ENCODE assay signal across 8 mouse cellular contexts in the genomic region with DNA sequence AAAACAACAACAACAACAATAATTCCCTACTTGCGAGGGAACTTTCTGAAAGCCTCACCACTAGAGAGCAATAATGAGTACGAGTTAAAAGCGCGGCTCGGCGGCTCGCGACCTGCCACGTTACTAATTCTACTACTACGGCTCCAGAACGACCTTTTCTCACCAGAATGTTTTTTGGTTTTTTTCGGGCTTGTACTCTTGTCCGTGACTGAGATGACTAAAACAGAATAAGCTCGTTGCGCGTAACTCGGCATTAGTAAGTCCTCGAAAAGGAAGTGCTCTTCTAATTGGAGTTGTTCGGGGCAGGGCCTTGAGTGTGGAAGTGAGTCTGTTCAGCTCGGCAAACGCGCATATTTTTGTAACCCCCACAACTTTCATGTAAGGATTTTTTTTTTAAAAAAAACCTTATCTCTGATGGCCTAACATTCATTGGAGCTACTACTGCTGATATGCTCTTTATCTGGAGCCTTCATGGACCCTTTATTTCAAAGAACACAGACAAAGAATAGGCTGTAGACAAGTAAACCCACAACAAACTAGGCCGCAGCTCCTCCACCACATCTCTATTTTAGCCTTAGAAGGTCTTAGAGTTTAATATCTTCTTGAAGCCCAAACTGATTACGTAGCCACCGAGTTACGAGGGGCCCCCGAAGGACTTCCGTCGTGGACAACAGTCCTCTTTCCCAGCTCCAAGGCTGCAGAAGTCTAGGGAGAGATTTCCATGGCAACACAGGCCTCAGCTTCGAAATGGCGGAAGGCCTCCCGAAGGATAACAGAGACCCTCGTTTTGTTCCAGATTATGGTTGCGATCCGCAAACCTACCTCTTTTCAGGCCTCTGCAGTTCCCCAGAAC. TPM values are rescaled to one million over a fixed set of nuclear protein-coding genes. Genes with fewer than 3 reads are reported as not detected.
DNase-seq lines count a peak whose midpoint lies in the region; ATAC-seq and TF ChIP-seq lines count a peak whose summit lies in the region.

No protein-coding gene starts in this region.

- ATAC-seq in forebrain, postnatal 0 days, result peak; percentile 34
- ATAC-seq in hindbrain, embryonic 11.5 days (ENCODE audit: low FRiP score), result peak; percentile 71
- peak; percentile 50 for ATAC-seq in lung, embryonic 16.5 days (ENCODE audit: low read depth)

- H3K4me1 ChIP-seq in forebrain, postnatal 0 days (ENCODE audit: insufficient read depth), result peaks cover 8% of the 10 kb centered on the region; the same call in 1 of the 2 replicates
- H3K4me1 ChIP-seq in hindbrain, embryonic 11.5 days (replicated peaks; ENCODE audit: control insufficient read depth, insufficient read depth, low read length), result no peaks in the 10 kb centered on the region; the same call in 1 of the 2 replicates
- H3K4me1 ChIP-seq in lung, embryonic 16.5 days (replicated peaks; ENCODE audit: control insufficient read depth, insufficient read depth, low read length), result peaks cover 12% of the 10 kb centered on the region
- peaks cover 9% of the 10 kb centered on the region; the same call in 1 of the 2 replicates for H3K4me1 ChIP-seq in thymus, adult 2 months (replicated peaks; ENCODE audit: control insufficient read depth, insufficient read depth, low read length)

- peak; percentile 67 for TF ChIP-seq CTCF in forebrain, postnatal 0 days (IDR thresholded peaks at IDR 0.05; ENCODE audit: low read depth)
- TF ChIP-seq CTCF in thymus, adult 2 months (IDR thresholded peaks at IDR 0.05; ENCODE audit: borderline replicate concordance, control insufficient read depth, extremely low read depth, insufficient read depth, low read length, poor library complexity), result no peak

- under 1% methylated on average over 35 of the region's 35 CpGs for WGBS in forebrain, postnatal 0 days
- under 1% methylated on average over 35 of the region's 35 CpGs for WGBS in hindbrain, embryonic 11.5 days
- WGBS in lung, embryonic 16.5 days, result under 1% methylated on average over 35 of the region's 35 CpGs
- WGBS in thymus, adult 2 months, result under 1% methylated on average over 35 of the region's 35 CpGs

- no peaks in the 10 kb centered on the region for H3K27me3 ChIP-seq in forebrain, postnatal 0 days (ENCODE audit: insufficient read depth, low read length)
- no peaks in the 10 kb centered on the region for H3K27me3 ChIP-seq in hindbrain, embryonic 11.5 days (ENCODE audit: control insufficient read depth, insufficient read depth, low read length)
- no peaks in the 10 kb centered on the region for H3K27me3 ChIP-seq in lung, embryonic 16.5 days (ENCODE audit: control insufficient read depth, insufficient read depth, low read depth, low read length)
- no peaks in the 10 kb centered on the region for H3K27me3 ChIP-seq in thymus, adult 2 months (ENCODE audit: control insufficient read depth, insufficient read depth, low read length)

- peak overlapping the region; percentile 61 for H3K4me3 ChIP-seq in forebrain, postnatal 0 days (ENCODE audit: low read depth, low read length)
- H3K4me3 ChIP-seq in hindbrain, embryonic 11.5 days (ENCODE audit: low read depth, low read length), result peak overlapping the region; percentile 61
- H3K4me3 ChIP-seq in lung, embryonic 16.5 days (ENCODE audit: low read length), result peak overlapping the region; percentile 97
- H3K4me3 ChIP-seq in thymus, adult 2 months (ENCODE audit: control insufficient read depth, insufficient read depth, low read length), result peak overlapping the region; percentile 69

- H3K36me3 ChIP-seq in forebrain, postnatal 0 days (ENCODE audit: insufficient read depth), result peaks cover 16% of the 10 kb centered on the region
- peaks cover 2% of the 10 kb centered on the region; the same call in 1 of the 2 replicates for H3K36me3 ChIP-seq in hindbrain, embryonic 11.5 days (ENCODE audit: control insufficient read depth, insufficient read depth, low read length)
- H3K36me3 ChIP-seq in lung, embryonic 16.5 days (ENCODE audit: control insufficient read depth, insufficient read depth, low read length), result peaks cover 19% of the 10 kb centered on the region
- peaks cover 9% of the 10 kb centered on the region; the same call in 1 of the 2 replicates for H3K36me3 ChIP-seq in thymus, adult 2 months (ENCODE audit: control insufficient read depth, insufficient read depth, low read length)

- TF ChIP-seq POLR2A in thymus, adult 2 months (IDR thresholded peaks at IDR 0.05; ENCODE audit: control insufficient read depth, extremely low read depth, insufficient read depth, low read length, poor library complexity), result no peak; the same call in 1 of the 2 replicates

- peak; percentile 85 for DNase-seq in Muller cell, postnatal 12 days (ENCODE audit: inconsistent ontology term)
- DNase-seq in cerebellum, adult 18-20 months, result peak; percentile 53 to 63
- DNase-seq in forebrain, postnatal 0 days, result peak; percentile 77
- DNase-seq in hindbrain, embryonic 11.5 days (ENCODE audit: low spot score), result peak; percentile 79
- DNase-seq in layer of hippocampus, adult 9-10 months (ENCODE audit: low spot score), result peak; percentile 62
- DNase-seq in ovary, postnatal 10 days (ENCODE audit: low spot score), result peak; percentile 24
- peak; percentile 56 for DNase-seq in thymus, adult 2 months

- peak overlapping the region; percentile 47 for H3K4me2 ChIP-seq in forebrain, postnatal 0 days (ENCODE audit: low read depth)
- peak overlapping the region; percentile 30 for H3K4me2 ChIP-seq in hindbrain, embryonic 11.5 days (replicated peaks; ENCODE audit: low read depth, low read length)
- peak overlapping the region; percentile 60 for H3K4me2 ChIP-seq in lung, embryonic 16.5 days (ENCODE audit: low read depth, low read length)

- H3K9ac ChIP-seq in forebrain, postnatal 0 days, result peak overlapping the region; percentile 63
- peak overlapping the region; percentile 77 for H3K9ac ChIP-seq in hindbrain, embryonic 11.5 days (ENCODE audit: low read depth, low read length)
- H3K9ac ChIP-seq in lung, embryonic 16.5 days (ENCODE audit: low read length), result peak overlapping the region; percentile 83

- H3K9me3 ChIP-seq in forebrain, postnatal 0 days (ENCODE audit: low read length), result no peaks in the 10 kb centered on the region
- H3K9me3 ChIP-seq in hindbrain, embryonic 11.5 days (ENCODE audit: control insufficient read depth, low read length), result no peaks in the 10 kb centered on the region
- no peaks in the 10 kb centered on the region for H3K9me3 ChIP-seq in lung, embryonic 16.5 days (ENCODE audit: control insufficient read depth, low read length)

- H3K27ac ChIP-seq in forebrain, postnatal 0 days (ENCODE audit: low read depth, low read length), result peak overlapping the region; percentile 76
- H3K27ac ChIP-seq in hindbrain, embryonic 11.5 days (ENCODE audit: low read depth, low read length), result peak overlapping the region; percentile 67
- peak overlapping the region; percentile 85 for H3K27ac ChIP-seq in lung, embryonic 16.5 days (ENCODE audit: low read length)
- peak overlapping the region; percentile 45 for H3K27ac ChIP-seq in thymus, adult 2 months (ENCODE audit: control insufficient read depth, insufficient read depth, low read length)

RNA-seq across cellular contexts. Expression of a gene that starts 0.5 kb away (rescaled TPM):
- total RNA-seq in forebrain, postnatal 0 days (2014; rRNA removed), result 51.1 and 79.4 TPM in 2 replicates
- 81.7 and 85.1 TPM in 2 replicates for polyA plus RNA-seq in forebrain, postnatal 0 days (2015; fragmentation: Nextera tagmentation; extraction: Ambion mirVana)
- 177 and 178 TPM in 2 replicates for polyA plus RNA-seq in hindbrain, embryonic 11.5 days (2014; fragmentation: Nextera tagmentation; extraction: Ambion mirVana)
- polyA plus RNA-seq in lung, embryonic 16.5 days (2015; fragmentation: Nextera tagmentation; extraction: Ambion mirVana), result 141 and 148 TPM in 2 replicates
- polyA plus RNA-seq in thymus, adult 2 months (2012; rRNA removed), result 51.0 and 54.3 TPM in 2 replicates

RNA-seq across cellular contexts. Expression of a gene that starts 0.6 kb away (rescaled TPM):
- 17.2 and 20.2 TPM in 2 replicates for total RNA-seq in forebrain, postnatal 0 days (2014; rRNA removed)
- polyA plus RNA-seq in forebrain, postnatal 0 days (2015; fragmentation: Nextera tagmentation; extraction: Ambion mirVana), result 9.6 and 13.3 TPM in 2 replicates
- 25.5 and 28.1 TPM in 2 replicates for polyA plus RNA-seq in hindbrain, embryonic 11.5 days (2014; fragmentation: Nextera tagmentation; extraction: Ambion mirVana)
- 20.7 and 21.4 TPM in 2 replicates for polyA plus RNA-seq in lung, embryonic 16.5 days (2015; fragmentation: Nextera tagmentation; extraction: Ambion mirVana)
- polyA plus RNA-seq in thymus, adult 2 months (2012; rRNA removed), result 21.1 and 23.9 TPM in 2 replicates

RNA-seq across cellular contexts. Expression of a gene that starts 27.1 kb away (rescaled TPM):
- 1.3 TPM in 1 of 2 replicates, not detected in the other for total RNA-seq in forebrain, postnatal 0 days (2014; rRNA removed)
- 0.31 and 0.43 TPM in 2 replicates for polyA plus RNA-seq in forebrain, postnatal 0 days (2015; fragmentation: Nextera tagmentation; extraction: Ambion mirVana)
- polyA plus RNA-seq in hindbrain, embryonic 11.5 days (2014; fragmentation: Nextera tagmentation; extraction: Ambion mirVana), result not detected in 2 replicates
- polyA plus RNA-seq in lung, embryonic 16.5 days (2015; fragmentation: Nextera tagmentation; extraction: Ambion mirVana), result 0.14 TPM in 1 of 2 replicates, not detected in the other
- 23.7 and 25.8 TPM in 2 replicates for polyA plus RNA-seq in thymus, adult 2 months (2012; rRNA removed)

RNA-seq across cellular contexts. Expression of a gene that starts 47.4 kb away (rescaled TPM):
- 15.2 and 16.2 TPM in 2 replicates for total RNA-seq in forebrain, postnatal 0 days (2014; rRNA removed)
- 30.4 and 39.9 TPM in 2 replicates for polyA plus RNA-seq in forebrain, postnatal 0 days (2015; fragmentation: Nextera tagmentation; extraction: Ambion mirVana)
- 45.0 and 49.8 TPM in 2 replicates for polyA plus RNA-seq in hindbrain, embryonic 11.5 days (2014; fragmentation: Nextera tagmentation; extraction: Ambion mirVana)
- 51.2 and 51.9 TPM in 2 replicates for polyA plus RNA-seq in lung, embryonic 16.5 days (2015; fragmentation: Nextera tagmentation; extraction: Ambion mirVana)
- polyA plus RNA-seq in thymus, adult 2 months (2012; rRNA removed), result 10.5 TPM in 2 replicates

RNA-seq across cellular contexts. Expression of a gene that starts 47.6 kb away (rescaled TPM):
- total RNA-seq in forebrain, postnatal 0 days (2014; rRNA removed), result 34.0 and 43.3 TPM in 2 replicates
- polyA plus RNA-seq in forebrain, postnatal 0 days (2015; fragmentation: Nextera tagmentation; extraction: Ambion mirVana), result 14.3 and 19.1 TPM in 2 replicates
- 21.2 and 22.8 TPM in 2 replicates for polyA plus RNA-seq in hindbrain, embryonic 11.5 days (2014; fragmentation: Nextera tagmentation; extraction: Ambion mirVana)
- 26.1 and 27.1 TPM in 2 replicates for polyA plus RNA-seq in lung, embryonic 16.5 days (2015; fragmentation: Nextera tagmentation; extraction: Ambion mirVana)
- polyA plus RNA-seq in thymus, adult 2 months (2012; rRNA removed), result 59.3 and 59.5 TPM in 2 replicates

Comparison
In these comparisons a context has a peak if more than half of its experiments do, and no peak if none do; other contexts are left out.
1. Peak in every context shown above with its lines: DNase-seq, ATAC-seq, H3K4me3 ChIP-seq and H3K27ac ChIP-seq.
2. DNase-seq: peak in every context shown above with its lines; median percentile 85 in Muller cell, postnatal 12 days; 79 in hindbrain, embryonic 11.5 days; 77 in forebrain, postnatal 0 days; 62 in layer of hippocampus, adult 9-10 months; 58 in cerebellum, adult 18-20 months; 56 in thymus, adult 2 months; 24 in ovary, postnatal 10 days.
3. RNA of a gene that starts 27.1 kb away (polyA plus RNA-seq): 23.7 to 25.8 TPM in thymus, adult 2 months; 0.31 to 0.43 TPM in forebrain, postnatal 0 days, 0.14 TPM in lung, embryonic 16.5 days and not detected in hindbrain, embryonic 11.5 days; every median in the first group is over 10 times any median in the second.